12 mouse cellular contexts compared by ENCODE assay signal in genomic region chr17:27038335-27039050, GRCm38 (mm10). TPM values are rescaled to one million over a fixed set of nuclear protein-coding genes. Genes with fewer than 3 reads are reported as not detected.
DNase-seq lines count a peak whose midpoint lies in the region; ATAC-seq and TF ChIP-seq lines count a peak whose summit lies in the region.
"Had no signal": no experiment of that assay in that cellular context is flagged by ENCODE, and none has a peak within 500 bp of the region (broad histone marks: within the 10 kb centered on the region; RNA-seq: fewer than 3 reads in every experiment).

No protein-coding gene starts in this region.

- H3K27me3 ChIP-seq in kidney, embryonic 15.5 days: 0 out of 2 replicates have a peak, but pooled peaks cover 7% of the 10 kb centered on the region
- H3K27me3 ChIP-seq in embryonic facial prominence, embryonic 12.5 days: no peaks in the 10 kb centered on the region
- H3K27me3 ChIP-seq: hindbrain, embryonic 15.5 days had no signal

- H3K4me2 ChIP-seq in kidney, embryonic 15.5 days: no peak overlapping the region
- H3K4me2 ChIP-seq in embryonic facial prominence, embryonic 12.5 days (replicated peaks): 0 out of 2 replicates have a peak overlapping the region, but pooled peaks have one; percentile 0
- H3K4me2 ChIP-seq: hindbrain, embryonic 15.5 days; lung, embryonic 14.5 days had no signal

- peak overlapping the region; percentile 94 for H3K27ac ChIP-seq in kidney, embryonic 15.5 days
- peak overlapping the region; percentile 96 for H3K27ac ChIP-seq in ES-E14 (ENCODE audit: insufficient read depth, low read depth, low read length, poor library complexity, severe bottlenecking)
- H3K27ac ChIP-seq in embryonic facial prominence, embryonic 12.5 days: peak overlapping the region; percentile 42; the same call in 1 of the 2 replicates
- H3K27ac ChIP-seq: hindbrain, embryonic 15.5 days had no signal

- DNase-seq in kidney, adult 8-10 months: no peak
- DNase-seq in ES-E14 (ENCODE audit: low read depth, low spot score): no peak
- DNase-seq in lung, postnatal 36 days: peak; percentile 74
- DNase-seq in ovary, adult 18-20 months (ENCODE audit: low spot score): no peak
- DNase-seq: lung, embryonic 14.5 days; right cerebral cortex, postnatal 4 days had no signal

- ATAC-seq in kidney, embryonic 15.5 days (replicated peaks; ENCODE audit: low FRiP score): no peak
- ATAC-seq in embryonic facial prominence, embryonic 12.5 days (ENCODE audit: insufficient number of reproducible peaks, insufficient read depth, low FRiP score, low TSS enrichment): no peak
- no peak for ATAC-seq in cerebellum, adult (ENCODE audit: insufficient number of reproducible peaks, low FRiP score, low TSS enrichment)
- no peak for ATAC-seq in frontal cortex, adult (ENCODE audit: low TSS enrichment)

- H3K36me3 ChIP-seq in kidney, embryonic 15.5 days: no peaks in the 10 kb centered on the region
- no peaks in the 10 kb centered on the region; the same call in 1 of the 2 replicates for H3K36me3 ChIP-seq in ES-E14 (ENCODE audit: control insufficient read depth, insufficient read depth, low read length, poor library complexity, severe bottlenecking)
- H3K36me3 ChIP-seq in embryonic facial prominence, embryonic 12.5 days: no peaks in the 10 kb centered on the region
- H3K36me3 ChIP-seq: hindbrain, embryonic 15.5 days had no signal

- H3K4me1 ChIP-seq in kidney, embryonic 15.5 days: peaks cover 72% of the 10 kb centered on the region
- H3K4me1 ChIP-seq in ES-E14 (ENCODE audit: control insufficient read depth in 2 of 2, insufficient read depth in 2 of 2, low read length in 2 of 2, poor library complexity in 1 of 2): peaks cover 7 to 37% of the 10 kb centered on the region in 2 experiments; a peak in 3 of 4 replicates
- H3K4me1 ChIP-seq in embryonic facial prominence, embryonic 12.5 days: peaks cover 43% of the 10 kb centered on the region

- in situ Hi-C loops in ES-E14 (cut with MboI; ENCODE audit: low sequenced_read_pairs in 2 of 2, unreplicated experiment in 2 of 2): no loop called here

- no peak overlapping the region for H3K9ac ChIP-seq in kidney, embryonic 15.5 days
- H3K9ac ChIP-seq in ES-E14 (ENCODE audit: insufficient read depth, low read depth, low read length, poor library complexity, severe bottlenecking): peak overlapping the region; percentile 83
- no peak overlapping the region for H3K9ac ChIP-seq in embryonic facial prominence, embryonic 12.5 days
- H3K9ac ChIP-seq: hindbrain, embryonic 15.5 days; lung, embryonic 14.5 days had no signal

- no peaks in the 10 kb centered on the region for H3K9me3 ChIP-seq in kidney, embryonic 15.5 days (replicated peaks)
- H3K9me3 ChIP-seq in ES-E14 (ENCODE audit: control insufficient read depth, insufficient read depth, low read depth, low read length): no peaks in the 10 kb centered on the region
- H3K9me3 ChIP-seq in embryonic facial prominence, embryonic 12.5 days: no peaks in the 10 kb centered on the region
- H3K9me3 ChIP-seq: hindbrain, embryonic 15.5 days had no signal

- WGBS in kidney, embryonic 15.5 days: 50% methylated on average over 18 of the region's 18 CpGs
- WGBS in embryonic facial prominence, embryonic 12.5 days: 33% methylated on average over 17 of the region's 18 CpGs

- no peak overlapping the region for H3K4me3 ChIP-seq in kidney, embryonic 15.5 days (replicated peaks)
- H3K4me3 ChIP-seq in ES-E14 (ENCODE audit: insufficient read depth in 1 of 2, low read depth in 1 of 2, low read length in 2 of 2, poor library complexity in 1 of 2, severe bottlenecking in 1 of 2): peak overlapping the region; percentile 56 to 65
- H3K4me3 ChIP-seq in embryonic facial prominence, embryonic 12.5 days: no peak overlapping the region
- H3K4me3 ChIP-seq: erythroblast, embryonic 14.5 days; hindbrain, embryonic 15.5 days had no signal

TF ChIP-seq in ES-E14, 5 proteins besides CTCF, POLR2A, EP300 and RAD21:
- TF ChIP-seq ZNF384 (IDR thresholded peaks at IDR 0.05; ENCODE audit: low read depth, low read length) (no peak), CHD2 (IDR thresholded peaks at IDR 0.05; ENCODE audit: low read depth, low read length) (no peak), MAFK (IDR thresholded peaks at IDR 0.05; ENCODE audit: insufficient read depth, low read depth, low read length) (no peak), ZC3H11A (IDR thresholded peaks at IDR 0.05; ENCODE audit: borderline replicate concordance, low read depth, low read length) (no peak), HCFC1 (IDR thresholded peaks at IDR 0.05; ENCODE audit: borderline replicate concordance, insufficient read depth, low read length) (no peak)

RNA-seq across cellular contexts. Expression of gene Bak1, which starts 9.7 kb away (rescaled TPM):
- 7.1 and 8.5 TPM in 2 replicates for polyA plus RNA-seq in kidney, embryonic 15.5 days (2015; fragmentation: Nextera tagmentation; extraction: Ambion mirVana)
- 36.4 and 53.2 TPM in 2 replicates for total RNA-seq in ES-E14 (2012; rRNA removed)
- 4.5 and 4.9 TPM in 2 replicates for polyA plus RNA-seq in embryonic facial prominence, embryonic 12.5 days (2016; fragmentation: Nextera tagmentation; extraction: Ambion mirVana)

RNA-seq across cellular contexts. Expression of gene Itpr3, which starts 18.6 kb away (rescaled TPM):
- polyA plus RNA-seq in kidney, embryonic 15.5 days (2015; fragmentation: Nextera tagmentation; extraction: Ambion mirVana): 7.4 and 8.3 TPM in 2 replicates
- 44.1 and 74.5 TPM in 2 replicates for total RNA-seq in ES-E14 (2012; rRNA removed)
- polyA plus RNA-seq in embryonic facial prominence, embryonic 12.5 days (2016; fragmentation: Nextera tagmentation; extraction: Ambion mirVana): 3.2 and 3.4 TPM in 2 replicates

Comparison
In these comparisons a context has a peak if more than half of its experiments do, and no peak if none do; other contexts are left out.
1. H3K27ac ChIP-seq: peak in every context shown above with its lines; median percentile 96 in ES-E14; 94 in kidney, embryonic 15.5 days; 42 in embryonic facial prominence, embryonic 12.5 days.
2. H3K4me3 ChIP-seq: peak in ES-E14 (2 of 2); none in kidney, embryonic 15.5 days (single experiment) and embryonic facial prominence, embryonic 12.5 days (single experiment).